Mouse (Mus musculus) ES-E14 (cell line): ENCODE results near the gene Rgs3.

Experiments used
- CHD2 ChIP-seq: IDR thresholded peaks from 2 replicates; pipeline ENCODE4 v1.6.1; 2014; ENCODE audit warnings: mild to moderate bottlenecking, low read depth, low read length, inconsistent platforms
- HCFC1 ChIP-seq: IDR thresholded peaks from 2 replicates; pipeline ENCODE4 v1.6.1; 2012; ENCODE audit warnings: low read length, inconsistent platforms, borderline replicate concordance; ENCODE audit not compliant: insufficient read depth
- MAFK ChIP-seq: IDR thresholded peaks from 2 replicates; pipeline ENCODE4 v1.6.1; 2014; ENCODE audit warnings: mild to moderate bottlenecking, low read depth, low read length, inconsistent platforms; ENCODE audit not compliant: insufficient read depth
- ZC3H11A ChIP-seq: IDR thresholded peaks from 2 replicates; pipeline ENCODE4 v1.6.1; 2012; ENCODE audit warnings: low read depth, mild to moderate bottlenecking, inconsistent platforms, low read length, borderline replicate concordance
- ZNF384 ChIP-seq: IDR thresholded peaks from 2 replicates; pipeline ENCODE4 v1.6.1; 2012; ENCODE audit warnings: low read depth, low read length, inconsistent platforms

DNA sequence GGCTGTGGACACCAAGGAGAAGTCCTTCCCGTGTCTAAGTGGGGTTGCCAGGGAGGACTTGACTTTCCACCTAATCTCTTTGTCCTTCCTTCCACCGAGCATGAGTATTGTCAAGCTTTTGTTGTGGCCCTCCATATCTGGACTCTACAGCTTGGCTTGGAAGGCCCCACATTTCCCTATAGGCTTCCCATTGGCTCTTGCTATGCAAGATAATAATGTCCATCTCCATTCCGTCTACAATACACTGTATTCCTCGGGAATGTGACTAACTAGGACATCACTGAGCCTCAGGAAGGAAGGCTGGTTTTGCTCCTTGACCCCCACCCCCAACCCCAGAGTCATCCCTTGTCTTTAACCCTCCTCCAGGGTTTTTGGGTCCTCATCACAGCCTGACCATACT lies 44.0 kb downstream of the Rgs3 start:
- TF ChIP-seq ZNF384 (no peak), CHD2 (no peak), HCFC1 (no peak), ZC3H11A (no peak), MAFK (no peak)
